In genomic region chr9:91382111-91382379, GRCm38 (mm10) we compare ENCODE assay signal across 11 mouse cellular contexts. TPM values are rescaled to one million over a fixed set of nuclear protein-coding genes. Genes with fewer than 3 reads are reported as not detected.
DNase-seq lines count a peak whose midpoint lies in the region; ATAC-seq and TF ChIP-seq lines count a peak whose summit lies in the region.
"Had no signal": no experiment of that assay in that cellular context is flagged by ENCODE, and none has a peak within 500 bp of the region (broad histone marks: within the 10 kb centered on the region; RNA-seq: fewer than 3 reads in every experiment).

No protein-coding gene starts in this region.

- ATAC-seq in kidney, embryonic 14.5 days (ENCODE audit: low FRiP score, low TSS enrichment) = no peak
- ATAC-seq in embryonic facial prominence, embryonic 15.5 days (ENCODE audit: insufficient number of reproducible peaks, low FRiP score, low TSS enrichment, low read depth) = no peak
- no peak for ATAC-seq in hindbrain, embryonic 15.5 days (ENCODE audit: low FRiP score, low read depth)
- ATAC-seq in neural tube, embryonic 12.5 days (ENCODE audit: low FRiP score, low read depth) = no peak
- ATAC-seq: activated CD4-positive, CD25-positive, alpha-beta regulatory T cell, adult 4 months had no signal

- DNase-seq in kidney, adult 2 months = no peak
- no peak for DNase-seq in adrenal gland, postnatal 25 days
- DNase-seq in adrenal gland, postnatal 10 days = no peak
- no peak for DNase-seq in lung, adult 18-20 months
- DNase-seq: thymus, adult 2 months had no signal

- peak overlapping the region; percentile 34; the same call in 1 of the 2 replicates for H3K4me3 ChIP-seq in kidney, embryonic 14.5 days (ENCODE audit: low read length)
- no peak overlapping the region for H3K4me3 ChIP-seq in kidney, adult 2 months (ENCODE audit: insufficient read depth, low read depth, low read length)
- H3K4me3 ChIP-seq in embryonic facial prominence, embryonic 15.5 days (replicated peaks) = peak overlapping the region; percentile 51
- H3K4me3 ChIP-seq in hindbrain, embryonic 15.5 days = peak overlapping the region; percentile 46
- peak overlapping the region; percentile 59 for H3K4me3 ChIP-seq in neural tube, embryonic 12.5 days

- no peak overlapping the region for H3K9ac ChIP-seq in kidney, embryonic 14.5 days (ENCODE audit: low read depth, low read length)
- no peak overlapping the region for H3K9ac ChIP-seq in embryonic facial prominence, embryonic 15.5 days
- H3K9ac ChIP-seq in hindbrain, embryonic 15.5 days = peak overlapping the region; percentile 49
- H3K9ac ChIP-seq in neural tube, embryonic 12.5 days = peak overlapping the region; percentile 93

- peaks cover 4% of the 10 kb centered on the region; the same call in 1 of the 2 replicates for H3K4me1 ChIP-seq in kidney, embryonic 14.5 days (ENCODE audit: control insufficient read depth, insufficient read depth, low read length)
- H3K4me1 ChIP-seq in kidney, adult 2 months (ENCODE audit: control insufficient read depth, insufficient read depth, low read length) = no peaks in the 10 kb centered on the region
- peaks cover 8% of the 10 kb centered on the region for H3K4me1 ChIP-seq in embryonic facial prominence, embryonic 15.5 days
- peaks cover 25% of the 10 kb centered on the region for H3K4me1 ChIP-seq in hindbrain, embryonic 15.5 days (replicated peaks)
- H3K4me1 ChIP-seq in neural tube, embryonic 12.5 days = peaks cover 23% of the 10 kb centered on the region

- no peak overlapping the region; the same call in 1 of the 2 replicates for H3K4me2 ChIP-seq in kidney, embryonic 14.5 days (replicated peaks; ENCODE audit: low read depth, low read length)
- H3K4me2 ChIP-seq in embryonic facial prominence, embryonic 15.5 days (replicated peaks) = peak overlapping the region; percentile 85; the same call in 1 of the 2 replicates
- peak overlapping the region; percentile 63 for H3K4me2 ChIP-seq in hindbrain, embryonic 15.5 days
- H3K4me2 ChIP-seq in neural tube, embryonic 12.5 days (replicated peaks) = peak overlapping the region; percentile 81

- no peak for TF ChIP-seq CTCF in kidney, adult 2 months (conservative IDR thresholded peaks at IDR 0.05; ENCODE audit: insufficient read depth, insufficient read length, low read depth, low read length)

- TF ChIP-seq POLR2A in kidney, adult 2 months (IDR thresholded peaks at IDR 0.05; ENCODE audit: low read depth, low read length) = no peak

- 0% methylated on average over 2 of the region's 2 CpGs for WGBS in kidney, embryonic 14.5 days
- 6% methylated on average over 2 of the region's 2 CpGs for WGBS in kidney, adult 2 months
- 8% methylated on average over 2 of the region's 2 CpGs for WGBS in embryonic facial prominence, embryonic 15.5 days
- WGBS in hindbrain, embryonic 15.5 days = 0% methylated on average over 2 of the region's 2 CpGs
- WGBS in neural tube, embryonic 12.5 days = 4% methylated on average over 2 of the region's 2 CpGs

- no peaks in the 10 kb centered on the region for H3K36me3 ChIP-seq in kidney, embryonic 14.5 days (ENCODE audit: control insufficient read depth, insufficient read depth, low read length)
- H3K36me3 ChIP-seq in kidney, adult 2 months (ENCODE audit: control insufficient read depth, insufficient read depth, low read length) = no peaks in the 10 kb centered on the region
- H3K36me3 ChIP-seq in embryonic facial prominence, embryonic 15.5 days = no peaks in the 10 kb centered on the region
- H3K36me3 ChIP-seq in hindbrain, embryonic 15.5 days = no peaks in the 10 kb centered on the region
- H3K36me3 ChIP-seq in neural tube, embryonic 12.5 days = no peaks in the 10 kb centered on the region

- H3K9me3 ChIP-seq in kidney, embryonic 14.5 days (ENCODE audit: control insufficient read depth, low read length) = no peaks in the 10 kb centered on the region
- H3K9me3 ChIP-seq in embryonic facial prominence, embryonic 15.5 days (replicated peaks) = no peaks in the 10 kb centered on the region
- H3K9me3 ChIP-seq in hindbrain, embryonic 15.5 days = no peaks in the 10 kb centered on the region
- no peaks in the 10 kb centered on the region for H3K9me3 ChIP-seq in neural tube, embryonic 12.5 days

- H3K27ac ChIP-seq in kidney, embryonic 14.5 days (ENCODE audit: low read depth, low read length) = no peak overlapping the region
- no peak overlapping the region for H3K27ac ChIP-seq in kidney, adult 2 months (ENCODE audit: insufficient read depth, low read depth, low read length)
- H3K27ac ChIP-seq in embryonic facial prominence, embryonic 15.5 days (replicated peaks) = no peak overlapping the region
- H3K27ac ChIP-seq in hindbrain, embryonic 15.5 days (replicated peaks) = peak overlapping the region; percentile 96
- peak overlapping the region; percentile 88 for H3K27ac ChIP-seq in neural tube, embryonic 12.5 days

- H3K27me3 ChIP-seq in kidney, embryonic 14.5 days (ENCODE audit: control insufficient read depth, insufficient read depth, low read length) = peaks cover 99% of the 10 kb centered on the region
- peaks cover 9% of the 10 kb centered on the region for H3K27me3 ChIP-seq in kidney, adult 2 months (replicated peaks; ENCODE audit: control insufficient read depth, insufficient read depth, low read length)
- peaks cover 97% of the 10 kb centered on the region for H3K27me3 ChIP-seq in embryonic facial prominence, embryonic 15.5 days
- peaks cover 43% of the 10 kb centered on the region for H3K27me3 ChIP-seq in hindbrain, embryonic 15.5 days
- peaks cover 69% of the 10 kb centered on the region for H3K27me3 ChIP-seq in neural tube, embryonic 12.5 days (replicated peaks)

RNA-seq across cellular contexts. Expression of gene Zic1, which starts 16.4 kb away (rescaled TPM):
- polyA plus RNA-seq in kidney, embryonic 14.5 days (2014; fragmentation: Nextera tagmentation; extraction: Ambion mirVana) = 0.04 TPM in 1 of 2 replicates, not detected in the other
- not detected in 2 replicates for polyA plus RNA-seq in kidney, adult 2 months (2012; rRNA removed)
- 0.26 and 0.61 TPM in 2 replicates for polyA plus RNA-seq in embryonic facial prominence, embryonic 15.5 days (2015; fragmentation: Nextera tagmentation; extraction: Ambion mirVana)
- 13.5 and 14.8 TPM in 2 replicates for polyA plus RNA-seq in hindbrain, embryonic 15.5 days (2015; fragmentation: Nextera tagmentation; extraction: Ambion mirVana)
- 19.0 and 19.9 TPM in 2 replicates for polyA plus RNA-seq in neural tube, embryonic 12.5 days (2016; fragmentation: Nextera tagmentation; extraction: Ambion mirVana)
- not detected in 2 replicates for total RNA-seq in adrenal gland, postnatal 25 days (2021)
- under 1 TPM; 0.18 to 0.51 TPM for total RNA-seq in adrenal gland, postnatal 10 days (2021)
- polyA plus RNA-seq: activated CD4-positive, CD25-positive, alpha-beta regulatory T cell, adult 4 months had no signal

RNA-seq across cellular contexts. Expression of gene Zic4, which starts 19.8 kb away (rescaled TPM):
- polyA plus RNA-seq in kidney, embryonic 14.5 days (2014; fragmentation: Nextera tagmentation; extraction: Ambion mirVana) = not detected in 2 replicates
- not detected in 2 replicates for polyA plus RNA-seq in kidney, adult 2 months (2012; rRNA removed)
- 0.64 and 1.5 TPM in 2 replicates for polyA plus RNA-seq in embryonic facial prominence, embryonic 15.5 days (2015; fragmentation: Nextera tagmentation; extraction: Ambion mirVana)
- 52.6 and 61.6 TPM in 2 replicates for polyA plus RNA-seq in hindbrain, embryonic 15.5 days (2015; fragmentation: Nextera tagmentation; extraction: Ambion mirVana)
- 62.8 and 66.6 TPM in 2 replicates for polyA plus RNA-seq in neural tube, embryonic 12.5 days (2016; fragmentation: Nextera tagmentation; extraction: Ambion mirVana)
- not detected in 2 replicates for total RNA-seq in adrenal gland, postnatal 25 days (2021)
- total RNA-seq in adrenal gland, postnatal 10 days (2021) = not detected
- polyA plus RNA-seq: activated CD4-positive, CD25-positive, alpha-beta regulatory T cell, adult 4 months; liver, embryonic 16.5 days; thymus, adult 2 months had no signal

Comparison
In these comparisons a context has a peak if more than half of its experiments do, and no peak if none do; other contexts are left out.
1. H3K27ac ChIP-seq: peak in hindbrain, embryonic 15.5 days (single experiment) and neural tube, embryonic 12.5 days (single experiment); none in kidney, embryonic 14.5 days (single experiment), kidney, adult 2 months (single experiment) and embryonic facial prominence, embryonic 15.5 days (single experiment).
2. H3K9ac ChIP-seq: peak in hindbrain, embryonic 15.5 days (single experiment) and neural tube, embryonic 12.5 days (single experiment); none in kidney, embryonic 14.5 days (single experiment) and embryonic facial prominence, embryonic 15.5 days (single experiment).
3. RNA of gene Zic4, which starts 19.8 kb away (polyA plus RNA-seq): 62.8 to 66.6 TPM in neural tube, embryonic 12.5 days and 52.6 to 61.6 TPM in hindbrain, embryonic 15.5 days; 0.64 to 1.5 TPM in embryonic facial prominence, embryonic 15.5 days, not detected in kidney, embryonic 14.5 days and not detected in kidney, adult 2 months; every median in the first group is over 10 times any median in the second.